Mouse (Mus musculus) heart, embryonic 12.5 days (tissue): ENCODE data around the gene Nr0b2. TPM values are rescaled to one million over a fixed set of nuclear protein-coding genes. Genes with fewer than 3 reads are reported as not detected.

ENCODE experiments used
- ATAC-seq: fragments of 200-750 bp; cut with Nextera tagmentation; 2 replicates; pipeline ENCODE4 v1.8.0; 2017; ENCODE audit warnings: moderate TSS enrichment, moderate library complexity; ENCODE audit not compliant: insufficient number of reproducible peaks, low FRiP score
- H3K27ac ChIP-seq: fragments of 300-500 bp; sonication (generic); 2 replicates; pipeline ENCODE4 v1.5.1; 2016; ENCODE audit warnings: mild to moderate bottlenecking, moderate library complexity; ENCODE audit not compliant: poor library complexity, severe bottlenecking
- H3K27me3 ChIP-seq: fragments of 300-500 bp; sonication (generic); replicated peaks from 2 replicates; pipeline ENCODE4 v1.6.1; 2016; ENCODE audit warnings: mild to moderate bottlenecking, moderate library complexity
- H3K36me3 ChIP-seq: fragments of 300-500 bp; sonication (generic); 2 replicates; pipeline ENCODE4 v1.6.1; 2016; ENCODE audit warnings: mild to moderate bottlenecking, moderate library complexity
- H3K4me1 ChIP-seq: fragments of 300-500 bp; sonication (generic); replicated peaks from 2 replicates; pipeline ENCODE4 v1.6.1; 2016; ENCODE audit warnings: mild to moderate bottlenecking
- H3K4me2 ChIP-seq: fragments of 300-500 bp; sonication (generic); 2 replicates; pipeline ENCODE4 v1.6.1; 2016; ENCODE audit warnings: mild to moderate bottlenecking, moderate library complexity
- H3K4me3 ChIP-seq: fragments of 300-500 bp; sonication (generic); 2 replicates; pipeline ENCODE4 v1.5.1; 2016; ENCODE audit warnings: mild to moderate bottlenecking
- H3K9ac ChIP-seq: fragments of 300-500 bp; sonication (generic); 2 replicates; pipeline ENCODE4 v1.6.1; 2016; ENCODE audit warnings: mild to moderate bottlenecking, moderate library complexity
- H3K9me3 ChIP-seq: fragments of 300-500 bp; sonication (generic); replicated peaks from 2 replicates; pipeline ENCODE4 v1.6.1; 2016; ENCODE audit warnings: mild to moderate bottlenecking, moderate library complexity
- WGBS: fragments of 180-500 bp; shearing (Covaris S2); methylation state at CpG from one replicate; pipeline ENCODE4 v1.1.7; 2016; 5-methylcytosine and 5-hydroxymethylcytosine counted together
- polyA plus RNA-seq: library from polyadenylated mRNA; unstranded; fragments of >200 nt; fragmentation: Nextera tagmentation; extraction: Ambion mirVana; gene quantifications from 2 replicates; pipeline ENCODE4 v1.2.1, GENCODE M21; 2016

The Nr0b2 gene
- polyA plus RNA-seq, 1 experiment from 2014 or later, result 10.5 TPM

- H3K27ac ChIP-seq, result no peak overlapping the region
- H3K36me3 ChIP-seq, result no peaks in the 10 kb centered on the region
- H3K9ac ChIP-seq, result no peak overlapping the region
- H3K27me3 ChIP-seq, result no peaks in the 10 kb centered on the region
- no peak overlapping the region for H3K4me2 ChIP-seq
- H3K4me3 ChIP-seq, result no peak overlapping the region
- no peaks in the 10 kb centered on the region for H3K4me1 ChIP-seq
- 75% methylated on average over 11 of the region's 11 CpGs for WGBS
- ATAC-seq, result no peak
- H3K9me3 ChIP-seq, result peaks cover 5% of the 10 kb centered on the region; the same call in 1 of the 2 replicates
Measured at GRCm38 (mm10) chr4:133563123-133563571, 10.0 kb downstream of the Nr0b2 start.

GRCm38 (mm10) chr4:133567251-133567650 lies 14.1 kb downstream of the Nr0b2 start:
- no peaks in the 10 kb centered on the region for H3K4me1 ChIP-seq
- H3K27ac ChIP-seq, result no peak overlapping the region
- no peaks in the 10 kb centered on the region for H3K27me3 ChIP-seq
- no peaks in the 10 kb centered on the region for H3K36me3 ChIP-seq
- WGBS, result 23% methylated on average over 8 of the region's 8 CpGs
- no peak overlapping the region for H3K4me3 ChIP-seq
- ATAC-seq, result no peak
- no peak overlapping the region for H3K9ac ChIP-seq
- peaks cover 5% of the 10 kb centered on the region; the same call in 1 of the 2 replicates for H3K9me3 ChIP-seq
- peak overlapping the region; percentile 10; the same call in 1 of the 2 replicates for H3K4me2 ChIP-seq

GRCm38 (mm10) chr4:133569291-133570065 lies 16.3 kb downstream of the Nr0b2 start:
- Histone ChIP-seq H3K36me3 (no peaks in the 10 kb centered on the region), H3K4me3 (no peak overlapping the region), H3K27me3 (no peaks in the 10 kb centered on the region), H3K27ac (no peak overlapping the region), H3K9me3 (peaks cover 3% of the 10 kb centered on the region; the same call in 1 of the 2 replicates), H3K4me2 (no peak overlapping the region), H3K4me1 (no peaks in the 10 kb centered on the region), H3K9ac (no peak overlapping the region)
- 80% methylated on average over 10 of the region's 10 CpGs for WGBS
- no peak for ATAC-seq

- Histone ChIP-seq H3K27ac (no peak overlapping the region), H3K9me3 (no peaks in the 10 kb centered on the region), H3K4me3 (no peak overlapping the region), H3K9ac (no peak overlapping the region; the same call in 1 of the 2 replicates), H3K36me3 (no peaks in the 10 kb centered on the region), H3K27me3 (no peaks in the 10 kb centered on the region), H3K4me2 (no peak overlapping the region), H3K4me1 (peaks cover 1% of the 10 kb centered on the region; the same call in 1 of the 2 replicates)
- ATAC-seq, result no peak
- 54% methylated on average over 10 of the region's 10 CpGs for WGBS
Measured at GRCm38 (mm10) chr4:133570066-133570466, 16.9 kb downstream of the Nr0b2 start.

- peak within 1 kb of the TSS; percentile 81 for H3K9ac ChIP-seq
- no peaks in the 10 kb centered on the region for H3K9me3 ChIP-seq
- peak within 1 kb of the TSS; percentile 69 for H3K4me3 ChIP-seq
- H3K4me1 ChIP-seq, result peaks cover 9% of the 10 kb centered on the region; the same call in 1 of the 2 replicates
- ATAC-seq, result peak; percentile 91
- no peaks in the 10 kb centered on the region for H3K27me3 ChIP-seq
- peak within 1 kb of the TSS; percentile 92 for H3K4me2 ChIP-seq
- WGBS, result 6% methylated on average over 44 of the region's 44 CpGs
- H3K27ac ChIP-seq, result peak within 1 kb of the TSS; percentile 49
- peaks cover 16% of the 10 kb centered on the region for H3K36me3 ChIP-seq
Measured at GRCm38 (mm10) chr4:133574070-133574842, 21.1 kb downstream of the Nr0b2 start, which contains the start of gene Gpatch3. TSS of gene Gpatch3 (plus strand) at chr4:133574745.

GRCm38 (mm10) chr4:133574843-133575202 lies 21.6 kb downstream of the Nr0b2 start:
- Histone ChIP-seq H3K27ac (no peak overlapping the region), H3K27me3 (no peaks in the 10 kb centered on the region), H3K4me1 (peaks cover 9% of the 10 kb centered on the region; the same call in 1 of the 2 replicates), H3K9ac (peak overlapping the region; percentile 81), H3K36me3 (peaks cover 22% of the 10 kb centered on the region), H3K9me3 (no peaks in the 10 kb centered on the region), H3K4me2 (peak overlapping the region; percentile 92), H3K4me3 (peak overlapping the region; percentile 69)
- under 1% methylated on average over 41 of the region's 41 CpGs for WGBS
- peak; percentile 56 for ATAC-seq

GRCm38 (mm10) chr4:133577983-133578382 lies 24.8 kb downstream of the Nr0b2 start:
- no peak overlapping the region for H3K9ac ChIP-seq
- no peaks in the 10 kb centered on the region for H3K27me3 ChIP-seq
- H3K4me1 ChIP-seq, result peaks cover 9% of the 10 kb centered on the region; the same call in 1 of the 2 replicates
- no peak overlapping the region for H3K4me2 ChIP-seq
- H3K4me3 ChIP-seq, result no peak overlapping the region
- H3K36me3 ChIP-seq, result peaks cover 51% of the 10 kb centered on the region
- no peak overlapping the region for H3K27ac ChIP-seq
- H3K9me3 ChIP-seq, result no peaks in the 10 kb centered on the region
- no peak for ATAC-seq
- WGBS, result 74% methylated on average over 12 of the region's 12 CpGs

GRCm38 (mm10) chr4:133583690-133584058 lies 30.5 kb downstream of the Nr0b2 start:
- H3K9me3 ChIP-seq, result no peaks in the 10 kb centered on the region

GRCm38 (mm10) chr4:133584059-133584951 lies 31.1 kb downstream of the Nr0b2 start, which contains the start of gene Gpn2:
TSS of gene Gpn2 (plus strand) at chr4:133584362.
- under 1% methylated on average over 65 of the region's 65 CpGs for WGBS
- no peaks in the 10 kb centered on the region for H3K27me3 ChIP-seq
- H3K9ac ChIP-seq, result peak within 1 kb of the TSS; percentile 90
- peaks cover 68% of the 10 kb centered on the region for H3K36me3 ChIP-seq
- H3K4me2 ChIP-seq, result peak within 1 kb of the TSS; percentile 100
- H3K4me3 ChIP-seq, result peak within 1 kb of the TSS; percentile 98
- H3K4me1 ChIP-seq, result peaks cover 15% of the 10 kb centered on the region
- ATAC-seq, result peak; percentile 84
- H3K9me3 ChIP-seq, result no peaks in the 10 kb centered on the region
- H3K27ac ChIP-seq, result peak within 1 kb of the TSS; percentile 72

More at GRCm38 (mm10) chr4:133583690-133584058, 30.5 kb downstream of the Nr0b2 start:
- Histone ChIP-seq H3K4me2 (peak overlapping the region; percentile 100), H3K4me1 (peaks cover 15% of the 10 kb centered on the region), H3K27ac (peak overlapping the region; percentile 72), H3K4me3 (peak overlapping the region; percentile 98), H3K9ac (peak overlapping the region; percentile 90), H3K27me3 (no peaks in the 10 kb centered on the region), H3K36me3 (peaks cover 68% of the 10 kb centered on the region)
- ATAC-seq, result 0 out of 2 replicates have a peak, but pooled peaks have one; percentile 24
- WGBS, result 57% methylated on average over 6 of the region's 6 CpGs

GRCm38 (mm10) chr4:133592570-133592969 lies 39.4 kb downstream of the Nr0b2 start:
- H3K9ac ChIP-seq, result no peak overlapping the region
- H3K4me3 ChIP-seq, result no peak overlapping the region
- ATAC-seq, result no peak
- 25% methylated on average over 7 of the region's 7 CpGs for WGBS
- no peak overlapping the region for H3K27ac ChIP-seq
- peaks cover 7% of the 10 kb centered on the region for H3K4me1 ChIP-seq
- no peak overlapping the region for H3K4me2 ChIP-seq
- H3K36me3 ChIP-seq, result peaks cover 44% of the 10 kb centered on the region
- H3K9me3 ChIP-seq, result no peaks in the 10 kb centered on the region
- H3K27me3 ChIP-seq, result no peaks in the 10 kb centered on the region
